Mouse (Mus musculus) cerebellum, adult 9-11 months (tissue): ENCODE measurements around the gene Aox3.

ENCODE experiments used
- DNase-seq: peaks from one replicate; pipeline ENCODE4 v3.0.0; 2022

Aox3 gene

GRCm38 (mm10) chr1:58212805-58213204 is 99.9 kb downstream of the Aox3 start:
- DNase-seq = no peak

GRCm38 (mm10) chr1:58213838-58214237 is 100.9 kb downstream of the Aox3 start:
- no peak for DNase-seq

DNA sequence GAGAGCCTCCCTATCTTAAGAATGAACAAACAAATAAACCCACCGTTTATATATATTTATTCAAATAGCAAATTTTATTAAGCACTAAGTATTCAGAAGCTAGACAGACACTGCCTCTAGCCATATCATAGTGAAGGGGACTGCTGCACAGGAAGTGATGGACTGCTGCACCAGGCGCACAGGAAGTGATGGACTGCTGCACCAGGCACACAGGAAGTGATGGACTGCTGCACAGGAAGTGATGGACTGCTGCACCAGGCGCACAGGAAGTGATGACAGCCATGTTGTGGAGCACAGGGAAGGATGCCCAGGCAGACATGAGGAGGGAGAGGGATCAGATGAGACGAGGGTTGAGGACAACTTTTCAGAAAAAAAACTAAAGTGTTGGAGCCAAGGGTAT is 102.4 kb downstream of the Aox3 start:
- DNase-seq = no peak

DNA sequence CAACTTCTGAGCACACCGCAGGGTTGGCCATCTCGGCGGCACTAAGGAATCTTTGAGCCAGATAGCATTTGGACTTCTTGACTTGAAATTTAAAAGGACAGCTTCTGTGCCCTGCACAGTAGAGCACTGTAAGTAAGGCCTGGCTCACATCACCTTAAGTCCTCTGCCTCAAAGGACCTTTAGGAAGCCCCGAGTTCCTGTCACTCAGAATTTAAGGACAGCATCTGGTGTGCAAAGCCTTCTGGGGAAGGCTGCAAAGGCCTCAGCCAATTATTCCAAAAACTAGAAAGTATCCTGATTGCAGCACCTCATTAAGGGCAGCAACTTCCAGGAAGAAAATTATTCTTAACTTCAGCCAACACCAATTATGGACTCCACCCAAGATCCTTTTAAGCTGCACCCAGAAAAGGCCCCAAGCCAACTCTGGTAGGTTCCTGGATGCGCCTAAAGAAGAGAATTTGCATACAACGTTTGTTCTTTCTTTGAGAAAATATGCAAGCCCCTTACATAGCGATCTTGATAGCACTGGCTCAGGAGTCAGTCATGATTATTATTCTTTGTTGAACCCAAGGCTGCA is 103.1 kb downstream of the Aox3 start:
- DNase-seq = no peak

- DNase-seq = peak; percentile 10
Measured at GRCm38 (mm10) chr1:58221070-58221469, 108.1 kb downstream of the Aox3 start.

DNA sequence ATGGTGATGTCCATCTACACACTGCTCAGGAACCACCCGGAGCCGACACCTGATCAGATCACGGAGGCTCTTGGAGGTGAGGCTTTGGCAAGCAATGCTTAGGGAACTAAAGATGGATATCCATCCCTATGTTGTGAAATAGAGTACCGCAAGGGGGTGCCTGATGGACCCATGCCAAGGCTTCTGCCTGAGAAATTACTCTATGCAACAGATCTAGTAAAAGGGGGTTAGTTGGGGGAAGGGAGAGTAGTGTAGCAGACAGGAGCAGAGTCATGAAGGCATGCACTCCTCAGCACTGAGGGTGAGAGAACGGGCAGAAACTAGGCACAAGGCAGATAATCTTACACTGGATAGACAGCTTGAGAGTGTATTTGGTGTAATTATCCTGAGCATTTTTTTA is 108.9 kb downstream of the Aox3 start:
- peak; percentile 3 for DNase-seq

DNA sequence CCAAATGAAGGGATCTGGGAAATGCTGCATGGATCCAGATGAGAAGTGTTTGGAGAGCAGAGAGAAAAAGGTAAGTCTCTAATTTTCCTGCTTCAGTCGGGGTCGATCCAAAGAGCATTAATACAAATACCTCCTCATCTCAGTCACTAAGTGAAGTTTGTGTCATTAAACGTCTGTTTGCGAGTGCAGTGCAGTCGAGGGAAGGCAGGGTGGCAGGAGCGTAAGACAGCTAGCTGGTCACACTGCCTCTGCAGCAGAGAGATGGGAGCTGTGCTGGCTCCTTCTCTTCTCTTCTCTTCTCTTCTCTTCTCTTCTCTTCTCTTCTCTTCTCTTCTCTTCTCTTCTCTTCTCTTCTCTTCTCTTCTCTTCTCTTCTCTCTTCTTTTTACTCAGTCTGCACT is 115.2 kb downstream of the Aox3 start:
- DNase-seq = no peak

- DNase-seq = no peak
Measured at GRCm38 (mm10) chr1:58228916-58229315, 116.0 kb downstream of the Aox3 start.

- DNase-seq = no peak
Measured at GRCm38 (mm10) chr1:58229774-58230173, 116.8 kb downstream of the Aox3 start.

GRCm38 (mm10) chr1:58230542-58230941 is 117.6 kb downstream of the Aox3 start:
- DNase-seq = no peak

GRCm38 (mm10) chr1:58235405-58235804 is 122.5 kb downstream of the Aox3 start:
- no peak for DNase-seq

DNA sequence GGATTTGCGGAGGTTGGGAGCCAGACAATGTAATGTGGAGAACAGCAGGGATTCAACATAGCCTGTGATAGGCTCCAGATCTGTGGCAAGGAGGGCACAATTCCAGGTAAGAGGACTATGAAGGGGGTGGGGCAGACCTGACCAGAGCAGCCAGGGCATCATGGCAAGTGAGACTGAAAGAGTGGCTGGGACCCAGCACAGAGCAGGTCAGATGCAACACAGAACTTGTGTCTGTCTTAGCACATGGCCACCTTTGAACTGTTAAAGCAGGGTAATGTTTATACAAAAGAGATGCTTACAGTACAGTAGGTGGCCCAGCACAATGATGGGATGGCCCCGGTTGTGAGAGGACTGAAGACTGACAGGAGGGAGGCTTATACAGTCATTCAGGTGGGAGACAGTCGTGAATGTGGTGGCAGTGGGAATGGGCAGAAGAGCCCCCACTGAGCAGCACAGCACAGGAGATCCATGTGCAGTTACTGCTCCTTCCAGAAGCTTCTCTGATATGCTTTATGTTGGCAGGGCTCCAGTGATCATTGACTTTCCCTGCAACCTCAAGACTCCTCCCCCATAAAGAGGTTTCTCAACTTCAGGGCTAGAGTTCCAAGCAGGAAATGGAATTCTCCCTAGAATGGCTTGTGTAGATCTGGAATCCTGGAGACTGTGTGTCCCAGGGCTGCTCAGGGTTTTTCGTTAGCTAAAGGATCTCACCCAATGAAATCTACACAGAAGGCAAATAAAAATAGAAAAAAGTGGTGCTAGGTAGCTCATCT is 124.8 kb downstream of the Aox3 start:
- no peak for DNase-seq

DNA sequence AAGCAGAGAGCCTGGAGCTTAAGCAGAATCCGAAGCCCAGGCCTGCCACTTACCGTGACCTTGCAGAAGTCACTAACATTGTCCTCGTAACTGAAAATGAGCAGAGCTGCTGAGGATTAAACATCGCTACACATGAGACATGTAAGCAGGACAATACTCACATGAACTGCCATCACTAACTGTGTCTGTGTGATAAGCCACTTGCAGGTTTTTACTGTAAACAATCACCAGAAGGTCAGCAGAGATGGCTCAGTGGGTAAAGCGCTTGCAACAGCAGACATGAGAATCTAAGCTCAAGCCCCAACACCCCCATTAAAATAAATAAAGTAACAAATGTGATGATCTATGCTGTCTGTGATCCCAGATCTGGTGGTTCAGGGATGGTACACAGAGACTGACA is 125.5 kb downstream of the Aox3 start:
- DNase-seq = no peak

- DNase-seq = no peak
Measured at GRCm38 (mm10) chr1:58238961-58239360, 126.0 kb downstream of the Aox3 start.

DNA sequence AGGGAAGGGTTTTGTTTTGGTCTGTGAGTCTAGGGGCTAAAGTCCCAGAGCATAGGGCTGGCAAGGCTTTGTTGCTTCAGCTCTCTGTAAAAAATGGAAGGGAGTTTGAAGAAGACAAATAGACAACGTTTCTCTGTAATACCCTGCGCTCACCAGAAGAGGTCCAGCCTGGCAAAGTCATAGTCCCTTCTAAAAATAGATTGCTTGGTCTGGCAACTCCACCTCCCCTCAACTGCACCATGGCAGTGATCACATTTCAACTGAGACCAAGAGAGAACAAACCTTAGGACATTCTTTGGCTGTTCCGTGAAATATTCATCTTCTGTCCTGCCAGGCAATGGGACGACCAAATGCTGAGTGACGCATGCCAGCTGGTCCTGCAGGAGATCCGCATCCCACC is 127.4 kb downstream of the Aox3 start:
- DNase-seq = no peak

- no peak for DNase-seq
Measured at GRCm38 (mm10) chr1:58244487-58244886, 131.6 kb downstream of the Aox3 start.

DNA sequence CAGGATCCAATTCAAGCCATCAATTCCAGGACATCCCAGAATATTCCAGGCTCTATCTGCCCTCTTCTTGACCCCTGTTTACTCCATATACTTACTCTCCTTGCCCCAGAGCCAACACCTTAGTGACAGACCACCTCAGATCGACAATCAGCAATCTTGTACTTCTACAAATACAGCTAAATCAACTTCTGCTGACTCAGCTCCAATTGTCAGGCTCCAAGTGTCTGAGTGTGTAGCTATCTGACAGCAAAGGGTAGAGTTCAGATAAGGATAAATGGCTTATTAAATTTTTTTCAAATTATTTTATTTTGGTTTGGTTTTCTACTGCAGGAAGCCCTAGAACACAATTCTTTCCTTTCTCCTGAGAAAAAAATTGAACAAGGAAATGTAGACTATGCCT is 135.6 kb downstream of the Aox3 start:
- no peak for DNase-seq
